Mouse (Mus musculus): ENCODE measurements around the gene Ube2e1.

- TF ChIP-seq CTCF (IDR thresholded peaks at IDR 0.05; ENCODE audit: low read depth) (peak; percentile 74), EP300 (optimal IDR thresholded peaks at IDR 0.05) (no peak)
Measured at GRCm38 (mm10) chr14:18284581-18284980, 47.1 kb downstream of the Ube2e1 start.

Measured in stomach, postnatal 0 days (tissue).